Mouse (Mus musculus) intestine, postnatal 0 days (tissue): Measurements from ENCODE around the gene Ppfia3. TPM values are rescaled to one million over a fixed set of nuclear protein-coding genes. Genes with fewer than 3 reads are reported as not detected.
A peak's percentile ranks its signal among the peaks of the same experiment; 100 is the strongest.

Experiments used
- ATAC-seq: fragments of 200-750 bp; cut with Nextera tagmentation; 2 replicates; pipeline ENCODE4 v1.8.0; 2017; ENCODE audit warnings: mild to moderate bottlenecking, moderate TSS enrichment, moderate library complexity
- H3K27ac ChIP-seq: fragments of 300-500 bp; sonication (generic); 2 replicates; pipeline ENCODE4 v1.5.1; 2014; ENCODE audit warnings: mild to moderate bottlenecking, low read depth, low read length, moderate library complexity
- H3K27me3 ChIP-seq: fragments of 300-500 bp; sonication (generic); replicated peaks from 2 replicates; pipeline ENCODE4 v1.6.1; 2014; ENCODE audit warnings: low read length, mixed read lengths; ENCODE audit not compliant: control insufficient read depth, insufficient read depth
- H3K36me3 ChIP-seq: fragments of 300-500 bp; sonication (generic); 2 replicates; pipeline ENCODE4 v1.6.1; 2014; ENCODE audit warnings: mild to moderate bottlenecking, moderate library complexity; ENCODE audit not compliant: control insufficient read depth, insufficient read depth
- H3K4me1 ChIP-seq: fragments of 300-500 bp; sonication (generic); replicated peaks from 2 replicates; pipeline ENCODE4 v1.6.1; 2014; ENCODE audit warnings: antibody characterized with exemption, low read length, mixed read lengths; ENCODE audit not compliant: control insufficient read depth, insufficient read depth
- H3K4me2 ChIP-seq: fragments of 300-500 bp; sonication (generic); replicated peaks from 2 replicates; pipeline ENCODE4 v1.6.1; 2014; ENCODE audit warnings: low read depth, mild to moderate bottlenecking, moderate library complexity
- H3K4me3 ChIP-seq: fragments of 300-500 bp; sonication (generic); 2 replicates; pipeline ENCODE4 v1.5.1; 2014; ENCODE audit warnings: low read depth, low read length
- H3K9ac ChIP-seq: fragments of 300-500 bp; sonication (generic); 2 replicates; pipeline ENCODE4 v1.6.1; 2014; ENCODE audit warnings: mild to moderate bottlenecking, low read depth, low read length
- H3K9me3 ChIP-seq: fragments of 300-500 bp; sonication (generic); 2 replicates; pipeline ENCODE4 v1.6.1; 2016; ENCODE audit warnings: mixed run types; ENCODE audit not compliant: control insufficient read depth
- CTCF ChIP-seq: sonication (generic); IDR thresholded peaks from 2 replicates; pipeline ENCODE4 v1.5.1; 2016; ENCODE audit warnings: low read depth, mild to moderate bottlenecking, control low read depth, antibody characterized with exemption, moderate library complexity
- WGBS: fragments of 180-500 bp; shearing (Covaris S2); extraction: QIAGEN DNeasy Blood & Tissue Kit; methylation state at CpG from one replicate; pipeline ENCODE4 v1.1.7; 2014; 5-methylcytosine and 5-hydroxymethylcytosine counted together
- polyA plus RNA-seq: library from polyadenylated mRNA; unstranded; fragments of >200 nt; fragmentation: Nextera tagmentation; extraction: Ambion mirVana; gene quantifications from 2 replicates; pipeline ENCODE4 v1.2.1, GENCODE M21; 2015

Gene Ppfia3
- polyA plus RNA-seq, 1 experiment from 2014 or later = 24.5 TPM

DNA sequence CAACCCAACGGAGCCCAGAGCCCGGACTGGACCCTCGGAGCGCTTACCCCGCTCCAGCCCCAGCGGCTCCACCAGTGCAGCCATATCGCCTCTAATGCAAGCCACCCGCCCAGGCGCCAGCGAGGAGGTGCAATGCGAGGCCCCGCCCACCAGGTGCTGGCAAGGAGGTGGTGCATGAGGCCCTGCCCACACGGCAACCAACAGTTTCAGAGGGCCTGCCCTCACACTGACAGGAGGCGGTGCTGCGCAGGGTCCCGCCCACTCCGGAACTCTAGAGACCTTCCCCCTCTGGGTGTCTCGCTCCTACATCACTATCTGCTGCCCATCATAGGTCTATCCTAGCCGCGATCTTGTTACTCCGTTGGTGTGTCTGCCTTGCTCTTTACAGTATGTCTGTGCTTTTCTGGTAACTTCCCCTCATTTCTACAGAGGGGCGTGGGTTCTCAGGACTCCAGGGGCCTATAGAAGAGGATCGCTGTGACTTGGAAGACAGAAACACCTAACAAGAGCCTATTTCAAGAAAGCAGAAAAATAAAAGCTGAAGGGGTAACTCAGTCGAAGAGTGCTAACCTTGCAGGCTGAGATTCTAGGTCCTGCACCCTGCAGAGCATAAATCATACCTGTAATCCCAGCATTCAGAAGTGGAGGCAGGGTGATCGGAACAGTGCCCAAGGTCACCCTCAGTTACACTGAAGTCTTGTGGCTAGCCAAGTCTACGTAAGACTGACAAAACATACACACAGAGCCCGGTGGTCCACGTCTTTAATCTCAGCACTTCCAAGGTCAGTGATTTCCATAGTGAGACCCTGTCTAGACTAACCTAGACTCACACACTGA lies 3.9 kb upstream of the Ppfia3 start, which contains the start of gene Lin7b:
Gene Lin7b (minus strand): TSS at position 109 of the 837 bp plus-strand sequence.
- H3K36me3 ChIP-seq = peaks cover 10% of the 10 kb centered on the region

DNA sequence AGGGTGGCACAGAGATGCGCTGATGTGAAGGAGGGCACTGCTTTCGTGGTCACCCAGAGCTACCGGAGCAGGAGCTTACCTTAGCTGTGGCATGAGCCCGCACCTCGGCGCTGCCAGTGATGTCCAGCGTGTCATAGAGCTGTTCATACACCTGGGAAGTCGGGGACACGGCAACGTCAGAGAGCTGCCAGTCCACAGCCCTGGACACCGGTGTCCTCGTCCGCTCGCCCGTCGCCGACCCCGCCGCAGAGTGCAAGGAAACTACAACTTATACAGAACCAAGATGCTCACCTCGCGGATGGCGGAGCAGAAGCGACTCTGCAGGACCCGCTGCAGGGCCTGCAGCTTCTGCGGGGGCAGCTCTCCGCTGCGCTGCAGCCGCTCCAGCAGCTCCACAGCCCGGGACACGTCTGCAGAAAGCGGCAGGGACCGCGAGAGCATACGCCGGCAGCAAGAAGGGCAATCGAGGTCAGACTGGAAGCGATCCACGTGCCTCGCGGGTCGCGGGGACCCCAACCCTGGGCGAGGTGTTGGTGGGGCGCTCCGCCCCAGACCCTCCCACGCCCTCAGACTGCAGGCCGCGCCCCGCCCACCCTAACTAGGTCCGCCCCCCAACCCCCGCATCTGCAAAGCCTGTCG lies 3.1 kb upstream of the Ppfia3 start:
- Histone ChIP-seq H3K4me1 (peaks cover 4% of the 10 kb centered on the region; the same call in 1 of the 2 replicates), H3K36me3 (peaks cover 3% of the 10 kb centered on the region; the same call in 1 of the 2 replicates), H3K9me3 (no peaks in the 10 kb centered on the region), H3K9ac (peak overlapping the region; percentile 48), H3K27me3 (peaks cover 31% of the 10 kb centered on the region), H3K4me3 (peak overlapping the region; percentile 53), H3K4me2 (peak overlapping the region; percentile 98), H3K27ac (no peak overlapping the region)
- WGBS = 5% methylated on average over 52 of the region's 52 CpGs
- 0 out of 2 replicates have a peak, but pooled peaks have one; percentile 5 for ATAC-seq
- no peak for TF ChIP-seq CTCF

More for the DNA sequence above, 3.9 kb upstream of the Ppfia3 start, which contains the start of gene Lin7b:
- Histone ChIP-seq H3K4me1 (peaks cover 4% of the 10 kb centered on the region; the same call in 1 of the 2 replicates), H3K9ac (peak within 1 kb of the TSS; percentile 48), H3K27ac (no peak within 1 kb of the TSS), H3K4me2 (peak within 1 kb of the TSS; percentile 98), H3K9me3 (no peaks in the 10 kb centered on the region), H3K27me3 (peaks cover 25% of the 10 kb centered on the region), H3K4me3 (peak within 1 kb of the TSS; percentile 53)
- peak; percentile 71 for ATAC-seq
- peak; percentile 46 for TF ChIP-seq CTCF
- WGBS = 9% methylated on average over 28 of the region's 28 CpGs

DNA sequence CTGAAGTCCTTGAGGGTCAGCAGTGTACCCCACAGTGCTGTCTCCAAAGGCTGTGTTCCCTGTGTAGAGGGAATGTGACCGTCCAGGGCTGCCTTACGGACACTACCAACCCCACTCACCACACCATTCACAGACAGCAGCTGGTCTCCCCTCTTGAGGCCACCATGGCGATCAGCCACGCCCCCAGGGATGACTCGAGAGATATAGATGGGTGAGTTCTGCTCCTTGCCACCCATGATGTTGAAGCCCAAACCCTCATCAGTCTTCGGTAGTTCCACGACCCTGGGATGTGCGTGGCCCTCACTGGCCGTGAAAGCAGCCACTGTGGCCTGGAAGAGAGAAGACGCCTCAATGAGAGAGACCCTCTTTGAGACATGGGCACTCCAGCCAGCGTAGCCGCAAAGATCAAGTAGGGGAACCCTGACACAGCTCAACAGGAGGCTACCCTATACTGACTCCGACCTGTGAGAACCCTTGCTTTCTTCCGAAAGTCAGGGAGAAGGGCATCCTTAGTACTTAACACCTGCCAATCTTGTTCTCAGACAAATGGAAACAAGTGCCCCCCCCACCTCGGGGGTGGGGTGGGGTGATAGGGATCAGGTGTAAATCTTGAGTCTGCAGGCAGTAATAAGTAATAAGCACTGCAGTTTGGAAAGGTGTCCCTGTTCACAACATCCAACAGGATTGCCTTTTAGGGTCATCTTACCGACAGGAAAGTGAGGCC lies 2.4 kb upstream of the Ppfia3 start:
- 78% methylated on average over 16 of the region's 16 CpGs for WGBS
- ATAC-seq = no peak
- peak overlapping the region; percentile 98; the same call in 1 of the 2 replicates for H3K4me2 ChIP-seq

DNA sequence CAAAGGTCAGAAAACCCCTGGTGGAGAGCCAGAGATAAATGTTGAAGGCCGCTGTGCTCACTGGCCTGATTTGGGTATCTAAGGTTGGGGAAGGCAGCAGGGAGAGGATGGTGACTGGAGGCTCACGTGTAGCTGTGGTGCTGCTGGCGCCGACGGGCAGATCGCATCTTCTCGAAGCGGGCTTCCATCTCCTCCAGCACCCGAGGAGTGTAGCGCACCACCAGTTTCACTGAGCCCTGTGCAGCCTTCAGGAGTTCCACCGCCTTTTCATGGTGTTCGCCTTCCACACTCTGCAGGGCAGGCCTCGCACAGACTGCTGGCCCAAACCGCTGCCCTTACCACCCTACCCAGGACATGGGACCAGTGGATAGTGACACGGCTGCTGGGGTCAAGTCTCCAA lies 1.4 kb upstream of the Ppfia3 start:
- H3K27me3 ChIP-seq = peaks cover 34% of the 10 kb centered on the region
- no peak overlapping the region for H3K27ac ChIP-seq
- peak overlapping the region; percentile 99; the same call in 1 of the 2 replicates for H3K4me2 ChIP-seq
- peaks cover 4% of the 10 kb centered on the region; the same call in 1 of the 2 replicates for H3K4me1 ChIP-seq
- H3K36me3 ChIP-seq = no peaks in the 10 kb centered on the region
- no peak for TF ChIP-seq CTCF
- ATAC-seq = no peak
- H3K4me3 ChIP-seq = no peak overlapping the region
- H3K9ac ChIP-seq = peak overlapping the region; percentile 17; the same call in 1 of the 2 replicates
- no peaks in the 10 kb centered on the region for H3K9me3 ChIP-seq
- WGBS = 90% methylated on average over 15 of the region's 15 CpGs

More for the DNA sequence above, 2.4 kb upstream of the Ppfia3 start:
- H3K27me3 ChIP-seq = peaks cover 31% of the 10 kb centered on the region
- H3K36me3 ChIP-seq = peaks cover 3% of the 10 kb centered on the region; the same call in 1 of the 2 replicates
- H3K27ac ChIP-seq = no peak overlapping the region
- no peak overlapping the region for H3K9ac ChIP-seq
- no peak for TF ChIP-seq CTCF
- H3K4me1 ChIP-seq = peaks cover 4% of the 10 kb centered on the region; the same call in 1 of the 2 replicates
- H3K4me3 ChIP-seq = 0 out of 2 replicates have a peak overlapping the region, but pooled peaks have one; percentile 53
- H3K9me3 ChIP-seq = no peaks in the 10 kb centered on the region

DNA sequence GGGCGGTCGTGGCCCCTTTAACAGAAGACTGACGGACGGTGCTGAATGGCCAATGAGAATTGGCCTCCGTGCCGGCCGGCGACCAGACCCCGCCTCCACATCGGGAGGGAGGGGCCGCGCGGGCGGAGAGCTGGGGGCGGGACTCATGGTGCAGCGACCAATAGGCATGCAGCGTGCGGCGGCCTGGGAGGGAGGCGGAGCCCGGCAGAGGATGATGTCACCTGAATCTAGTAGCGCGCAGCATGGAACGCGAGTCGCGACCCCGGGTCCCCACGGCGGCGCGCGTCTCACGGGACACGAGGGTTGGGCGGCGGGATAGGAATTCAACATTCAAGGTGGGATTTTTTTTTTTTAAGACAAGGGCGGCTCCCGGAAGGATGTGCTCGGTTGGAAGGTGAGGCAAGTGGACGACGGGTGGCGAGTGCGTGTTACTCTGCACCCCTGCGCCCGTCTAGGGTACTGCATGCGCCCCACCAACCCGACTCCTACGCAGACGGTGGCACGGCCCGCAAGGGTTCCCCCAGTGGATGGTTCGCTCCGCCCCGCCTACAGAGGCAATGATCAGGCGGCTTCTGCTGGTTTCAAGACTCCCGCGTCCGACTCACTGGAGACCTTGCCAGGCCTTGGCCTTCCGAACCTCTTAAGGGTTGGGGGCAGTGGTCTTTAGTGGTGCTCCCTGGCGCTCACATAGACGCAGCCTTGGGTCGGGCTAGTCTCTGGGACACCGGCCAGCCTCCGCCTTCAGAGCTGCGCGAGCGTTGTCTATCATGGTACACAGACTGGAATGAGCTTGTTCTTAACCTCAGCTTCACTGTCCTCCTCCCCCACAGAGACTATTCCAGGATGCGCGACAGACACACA lies 431 bp upstream of the Ppfia3 start:
- no peaks in the 10 kb centered on the region for H3K36me3 ChIP-seq
- H3K4me1 ChIP-seq = peaks cover 4% of the 10 kb centered on the region; the same call in 1 of the 2 replicates
- TF ChIP-seq CTCF = peak; percentile 85
- peaks cover 40% of the 10 kb centered on the region for H3K27me3 ChIP-seq
- WGBS = under 1% methylated on average over 69 of the region's 70 CpGs
- peak overlapping the region; percentile 99 for H3K4me2 ChIP-seq
- peak overlapping the region; percentile 56 for H3K4me3 ChIP-seq
- peak overlapping the region; percentile 46 for H3K27ac ChIP-seq
- peak overlapping the region; percentile 34 for H3K9ac ChIP-seq
- no peaks in the 10 kb centered on the region for H3K9me3 ChIP-seq
- ATAC-seq = peak; percentile 86
